ENCODE assay signal across 33 mouse cellular contexts in genomic region chr16:77095017-77095551, GRCm38 (mm10).
DNase-seq lines count a peak whose midpoint lies in the region; TF ChIP-seq lines count a peak whose summit lies in the region.
"Had no signal": no experiment of that assay in that cellular context is flagged by ENCODE, and none has a peak within 500 bp of the region (broad histone marks: within the 10 kb centered on the region; RNA-seq: fewer than 3 reads in every experiment).

No protein-coding gene starts in this region.

- no peak for DNase-seq in thymus, adult 2 months
- DNase-seq in thymus, postnatal 4 days = no peak
- peak; percentile 9 for DNase-seq in MEL (ENCODE audit: low read depth, low spot score)
- peak; percentile 26 for DNase-seq in induced T-regulatory cell, adult 2 months (ENCODE audit: low read depth)
- DNase-seq in naive thymus-derived CD4-positive, alpha-beta T cell, adult 2 months (ENCODE audit: low read depth) = peak; percentile 50
- no peak for DNase-seq in gastrocnemius, adult 8-10 months (ENCODE audit: low spot score in 2 of 2)
- no peak for DNase-seq in heart, adult 2 months
- no peak for DNase-seq in c-Kit-positive CD71-positive TER-119-positive erythroid progenitor cells, embryonic 14.5 days (ENCODE audit: low spot score)
- DNase-seq: adrenal gland, postnatal 10 days; adrenal gland, postnatal 36 days; B cell, adult 2 months; cerebellum, adult 11 months; cerebellum, adult 2 months; cerebellum, adult 9-11 months; cerebellum, postnatal 25 days; embryo, embryonic 11 days; gastrocnemius, postnatal 10 days; heart, adult 18-20 months; heart, postnatal 14 days; heart, postnatal 4 days; kidney, adult 11 months had no signal

- intact Hi-C loops in heart, adult 2 months (cut with DNase I) = no loop called here

- no peaks in the 10 kb centered on the region for H3K79me2 ChIP-seq in MEL (ENCODE audit: control insufficient read depth, insufficient read depth, low read length, poor library complexity)
- H3K79me2 ChIP-seq in heart, adult 2 months (replicated peaks; ENCODE audit: control insufficient read depth, insufficient read depth, low read length) = no peaks in the 10 kb centered on the region

- no peak for TF ChIP-seq CTCF in thymus, adult 2 months (IDR thresholded peaks at IDR 0.05; ENCODE audit: borderline replicate concordance, control insufficient read depth, extremely low read depth, insufficient read depth, low read length, poor library complexity)
- TF ChIP-seq CTCF in MEL (IDR thresholded peaks at IDR 0.05 in 2 of 3, conservative IDR thresholded peaks at IDR 0.05 in 1 of 3; ENCODE audit: control insufficient read depth in 1 of 3, insufficient read depth in 1 of 3, low read depth in 2 of 3, low read length in 3 of 3, poor library complexity in 1 of 3, severe bottlenecking in 1 of 3) = no peak
- TF ChIP-seq CTCF in heart, adult 2 months (IDR thresholded peaks at IDR 0.05) = no peak

- TF ChIP-seq EP300 in MEL (IDR thresholded peaks at IDR 0.05; ENCODE audit: low read depth in 1 of 2, low read length in 2 of 2) = no peak
- no peak for TF ChIP-seq EP300 in heart, adult 2 months (IDR thresholded peaks at IDR 0.05; ENCODE audit: insufficient read depth, low read depth, low read length)

- H3K36me3 ChIP-seq in thymus, adult 2 months (ENCODE audit: control insufficient read depth, insufficient read depth, low read length) = peaks cover 31% of the 10 kb centered on the region
- H3K36me3 ChIP-seq in MEL (ENCODE audit: control insufficient read depth in 1 of 2, insufficient read depth in 2 of 2, low read length in 2 of 2) = peaks cover 4 to 6% of the 10 kb centered on the region in 2 experiments
- H3K36me3 ChIP-seq in heart, adult 2 months (ENCODE audit: control insufficient read depth, insufficient read depth, low read length) = peaks cover 5% of the 10 kb centered on the region
- H3K36me3 ChIP-seq: intestine, embryonic 15.5 days had no signal

- H3K4me1 ChIP-seq in thymus, adult 2 months (replicated peaks; ENCODE audit: control insufficient read depth, insufficient read depth, low read length) = no peaks in the 10 kb centered on the region
- no peaks in the 10 kb centered on the region; a peak in 1 of 4 replicates for H3K4me1 ChIP-seq in MEL (ENCODE audit: control insufficient read depth in 1 of 2, insufficient read depth in 2 of 2, low read length in 2 of 2)
- peaks cover 1% of the 10 kb centered on the region for H3K4me1 ChIP-seq in heart, adult 2 months (ENCODE audit: control insufficient read depth, insufficient read depth, low read length)
- H3K4me1 ChIP-seq: embryonic facial prominence, embryonic 10.5 days; heart, embryonic 10.5 days; heart, embryonic 13.5 days; intestine, embryonic 15.5 days had no signal

- no peak overlapping the region for H3K4me3 ChIP-seq in thymus, adult 2 months (ENCODE audit: control insufficient read depth, insufficient read depth, low read length)
- no peak overlapping the region for H3K4me3 ChIP-seq in MEL (ENCODE audit: control insufficient read depth in 1 of 2, insufficient read depth in 1 of 2, low read depth in 2 of 2, low read length in 2 of 2)
- no peak overlapping the region for H3K4me3 ChIP-seq in heart, adult 2 months
- H3K4me3 ChIP-seq: embryonic facial prominence, embryonic 10.5 days; embryonic facial prominence, embryonic 13.5 days; erythroblast, embryonic 14.5 days; forebrain, embryonic 12.5 days; forebrain, embryonic 15.5 days; heart, embryonic 10.5 days; heart, embryonic 13.5 days; intestine, embryonic 15.5 days had no signal

- H3K27ac ChIP-seq in thymus, adult 2 months (ENCODE audit: control insufficient read depth, insufficient read depth, low read length) = peak overlapping the region; percentile 58; the same call in 1 of the 2 replicates
- no peak overlapping the region; the same call in 1 of the 2 replicates for H3K27ac ChIP-seq in MEL (ENCODE audit: control insufficient read depth, low read depth, low read length)
- H3K27ac ChIP-seq in heart, adult 2 months = no peak overlapping the region
- H3K27ac ChIP-seq: embryonic facial prominence, embryonic 10.5 days; embryonic facial prominence, embryonic 13.5 days; forebrain, embryonic 12.5 days; forebrain, embryonic 15.5 days; heart, embryonic 10.5 days; heart, embryonic 13.5 days; hindbrain, embryonic 14.5 days; hindbrain, postnatal 0 days; intestine, embryonic 15.5 days had no signal

- 58% methylated on average over 7 of the region's 7 CpGs for WGBS in thymus, adult 2 months
- WGBS in heart, adult 2 months = 90% methylated on average over 7 of the region's 7 CpGs

- H3K9me3 ChIP-seq in MEL (replicated peaks; ENCODE audit: insufficient read depth, low read length) = no peaks in the 10 kb centered on the region
- H3K9me3 ChIP-seq: embryonic facial prominence, embryonic 10.5 days; embryonic facial prominence, embryonic 13.5 days; forebrain, embryonic 12.5 days; forebrain, embryonic 15.5 days; G1E; heart, embryonic 10.5 days; heart, embryonic 13.5 days; intestine, embryonic 15.5 days had no signal

- no peaks in the 10 kb centered on the region for H3K27me3 ChIP-seq in thymus, adult 2 months (ENCODE audit: control insufficient read depth, insufficient read depth, low read length)
- no peaks in the 10 kb centered on the region for H3K27me3 ChIP-seq in MEL (ENCODE audit: control insufficient read depth in 1 of 2, insufficient read depth in 2 of 2, low read length in 2 of 2)
- no peaks in the 10 kb centered on the region for H3K27me3 ChIP-seq in heart, adult 2 months (ENCODE audit: control insufficient read depth, insufficient read depth, low read length)
- H3K27me3 ChIP-seq: CH12.LX; embryonic facial prominence, embryonic 13.5 days; forebrain, embryonic 12.5 days; forebrain, embryonic 15.5 days; heart, embryonic 13.5 days; intestine, embryonic 15.5 days had no signal

- no peak overlapping the region for H3K9ac ChIP-seq in MEL (ENCODE audit: control insufficient read depth, low read depth, low read length, poor library complexity, severe bottlenecking)
- H3K9ac ChIP-seq in heart, adult 2 months (ENCODE audit: low read depth, low read length) = no peak overlapping the region
- H3K9ac ChIP-seq: embryonic facial prominence, embryonic 13.5 days; forebrain, embryonic 12.5 days; forebrain, embryonic 15.5 days; heart, embryonic 13.5 days; hindbrain, embryonic 14.5 days; intestine, embryonic 15.5 days had no signal

- TF ChIP-seq RAD21 in MEL (IDR thresholded peaks at IDR 0.05; ENCODE audit: low read depth, low read length) = no peak

- no peak for TF ChIP-seq POLR2A in thymus, adult 2 months (IDR thresholded peaks at IDR 0.05; ENCODE audit: control insufficient read depth, extremely low read depth, insufficient read depth, low read length, poor library complexity)
- TF ChIP-seq POLR2A in MEL (IDR thresholded peaks at IDR 0.05; ENCODE audit: control insufficient read depth in 1 of 2, insufficient read depth in 1 of 2, low read depth in 1 of 2, low read length in 2 of 2, poor library complexity in 1 of 2) = no peak
- no peak for TF ChIP-seq POLR2A in heart, adult 2 months (IDR thresholded peaks at IDR 0.05; ENCODE audit: insufficient read depth, low read depth, low read length)

TF ChIP-seq in MEL, 35 proteins besides CTCF, POLR2A, EP300 and RAD21:
- TF ChIP-seq ZNF384 (IDR thresholded peaks at IDR 0.05; ENCODE audit: low read depth, low read length) = peak; percentile 72
- TF ChIP-seq TCF12 (IDR thresholded peaks at IDR 0.05; ENCODE audit: low read depth, low read length) = no peak

Comparison
In these comparisons a context has a peak if more than half of its experiments do, and no peak if none do; other contexts are left out.
1. DNase-seq: peak in MEL (single experiment), induced T-regulatory cell, adult 2 months (single experiment) and naive thymus-derived CD4-positive, alpha-beta T cell, adult 2 months (single experiment); none in thymus, adult 2 months (single experiment), thymus, postnatal 4 days (single experiment), gastrocnemius, adult 8-10 months (0 of 2), heart, adult 2 months (0 of 2) and c-Kit-positive CD71-positive TER-119-positive erythroid progenitor cells, embryonic 14.5 days (single experiment).